In the genomic region with DNA sequence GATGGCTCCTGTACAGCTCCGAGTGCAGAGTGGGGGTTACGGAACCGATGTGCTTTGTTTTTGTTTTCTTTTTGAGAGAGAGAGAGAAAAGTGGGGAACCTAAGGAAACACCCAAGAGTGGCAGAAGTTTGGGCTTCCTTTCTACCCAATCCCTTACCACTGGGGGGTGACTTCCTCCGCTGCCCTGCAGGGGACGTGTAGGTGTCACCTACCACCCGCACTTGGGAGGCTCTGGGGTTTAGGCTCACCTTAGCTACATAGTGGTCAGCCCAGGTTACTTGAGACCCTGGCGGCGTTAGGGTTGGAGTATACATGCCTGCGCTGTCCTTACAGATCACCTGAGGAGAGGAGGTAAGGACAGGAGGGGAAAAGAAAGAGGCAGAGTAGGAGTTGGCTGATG, we compare ENCODE assay signal across 8 mouse cellular contexts. TPM values are rescaled to one million over a fixed set of nuclear protein-coding genes. Genes with fewer than 3 reads are reported as not detected.
A peak's percentile ranks its signal among the peaks of the same experiment; 100 is the strongest.
DNase-seq lines count a peak whose midpoint lies in the region; ATAC-seq and TF ChIP-seq lines count a peak whose summit lies in the region.

No protein-coding gene starts in this region.

- peak; percentile 30 for DNase-seq in adrenal gland, postnatal 14 days
- no peak for DNase-seq in adrenal gland, adult 8-10 months
- peak; percentile 50 for DNase-seq in lung, postnatal 10 days
- DNase-seq in left cerebral cortex, adult 11 months (ENCODE audit: low spot score): no peak
- DNase-seq in cerebellum, postnatal 25 days: no peak

- TF ChIP-seq POLR2A in ES-Bruce4 (IDR thresholded peaks at IDR 0.05; ENCODE audit: insufficient read depth, low read length): no peak

- H3K27me3 ChIP-seq in ES-Bruce4 (ENCODE audit: control insufficient read depth, insufficient read depth, low read length, poor library complexity, severe bottlenecking): no peaks in the 10 kb centered on the region
- no peaks in the 10 kb centered on the region for H3K27me3 ChIP-seq in hindbrain, embryonic 12.5 days

- TF ChIP-seq EP300 in ES-Bruce4 (IDR thresholded peaks at IDR 0.05; ENCODE audit: insufficient read depth, low read depth, low read length): no peak

- no peak for TF ChIP-seq CTCF in ES-Bruce4 (IDR thresholded peaks at IDR 0.05; ENCODE audit: low read depth, low read length)

- H3K4me3 ChIP-seq in ES-Bruce4 (ENCODE audit: low read depth, low read length): peak overlapping the region; percentile 5; the same call in 1 of the 2 replicates
- no peak overlapping the region for H3K4me3 ChIP-seq in hindbrain, embryonic 12.5 days

- no peak; the same call in 1 of the 2 replicates for ATAC-seq in hindbrain, embryonic 12.5 days (ENCODE audit: low FRiP score)
- ATAC-seq in granulocyte monocyte progenitor cell, adult 5-6 weeks (replicated peaks; ENCODE audit: poor library complexity, severe bottlenecking): no peak

- no peaks in the 10 kb centered on the region for H3K36me3 ChIP-seq in ES-Bruce4 (ENCODE audit: control insufficient read depth, insufficient read depth, low read length, poor library complexity, severe bottlenecking)
- H3K36me3 ChIP-seq in hindbrain, embryonic 12.5 days: 0 out of 2 replicates have a peak, but pooled peaks cover 3% of the 10 kb centered on the region

- peaks cover 2% of the 10 kb centered on the region for H3K4me1 ChIP-seq in ES-Bruce4 (ENCODE audit: control insufficient read depth, insufficient read depth, low read length)
- H3K4me1 ChIP-seq in hindbrain, embryonic 12.5 days: peaks cover 30% of the 10 kb centered on the region

- H3K9ac ChIP-seq in ES-Bruce4 (ENCODE audit: low read depth, poor library complexity, severe bottlenecking): peak overlapping the region; percentile 35; the same call in 1 of the 2 replicates
- H3K9ac ChIP-seq in hindbrain, embryonic 12.5 days: no peak overlapping the region

- 71% methylated on average over 9 of the region's 9 CpGs for WGBS in hindbrain, embryonic 12.5 days

- H3K27ac ChIP-seq in ES-Bruce4 (ENCODE audit: insufficient read depth, low read length): 0 out of 2 replicates have a peak overlapping the region, but pooled peaks have one; percentile 22
- no peak overlapping the region for H3K27ac ChIP-seq in hindbrain, embryonic 12.5 days

- 0 out of 2 replicates have a peak, but pooled peaks cover 4% of the 10 kb centered on the region for H3K9me3 ChIP-seq in ES-Bruce4 (replicated peaks; ENCODE audit: control insufficient read depth, insufficient read depth, low read length, poor library complexity, severe bottlenecking)
- H3K9me3 ChIP-seq in hindbrain, embryonic 12.5 days (replicated peaks): no peaks in the 10 kb centered on the region

- peak overlapping the region; percentile 75 for H3K4me2 ChIP-seq in hindbrain, embryonic 12.5 days (replicated peaks)

RNA-seq across cellular contexts. Expression of gene Slc29a3, which starts 0.7 kb away (rescaled TPM):
- total RNA-seq in adrenal gland, postnatal 14 days (2021): 14.3 and 20.7 TPM in 2 replicates
- 10 to 100 TPM; 41.8 to 74.3 (median 57.3) TPM for total RNA-seq in adrenal gland, adult 8-10 months (2022)
- polyA plus RNA-seq in ES-Bruce4 (2011; ENCODE audit: insufficient read depth, insufficient read length, low read depth, missing spikeins): 8.2 and 8.7 TPM in 2 replicates
- 11.5 TPM in 2 replicates for polyA plus RNA-seq in hindbrain, embryonic 12.5 days (2016; fragmentation: Nextera tagmentation; extraction: Ambion mirVana)
- 42.0 and 51.0 TPM in 2 replicates for total RNA-seq in granulocyte monocyte progenitor cell, adult 5-6 weeks (2014; fragmentation: Nextera tagmentation)
- total RNA-seq in granulocyte monocyte progenitor cell, adult 5-6 weeks (2017): 12.5 and 15.2 TPM in 2 replicates

RNA-seq across cellular contexts. Expression of gene Cdh23, which starts 57.0 kb away (rescaled TPM):
- 4.0 and 4.5 TPM in 2 replicates for total RNA-seq in adrenal gland, postnatal 14 days (2021)
- 1 to 10 TPM; 1.4 to 3.1 (median 2.1) TPM for total RNA-seq in adrenal gland, adult 8-10 months (2022)
- 0.33 and 0.55 TPM in 2 replicates for polyA plus RNA-seq in ES-Bruce4 (2011; ENCODE audit: insufficient read depth, insufficient read length, low read depth, missing spikeins)
- 0.19 and 0.44 TPM in 2 replicates for polyA plus RNA-seq in hindbrain, embryonic 12.5 days (2016; fragmentation: Nextera tagmentation; extraction: Ambion mirVana)
- 0.81 TPM in 1 of 2 replicates, not detected in the other for total RNA-seq in granulocyte monocyte progenitor cell, adult 5-6 weeks (2014; fragmentation: Nextera tagmentation)
- 0.13 TPM in 1 of 2 replicates, not detected in the other for total RNA-seq in granulocyte monocyte progenitor cell, adult 5-6 weeks (2017)

Comparison
In these comparisons a context has a peak if more than half of its experiments do, and no peak if none do; other contexts are left out.
1. DNase-seq: peak in adrenal gland, postnatal 14 days (single experiment) and lung, postnatal 10 days (single experiment); none in adrenal gland, adult 8-10 months (single experiment), left cerebral cortex, adult 11 months (single experiment) and cerebellum, postnatal 25 days (0 of 2).